Mouse (Mus musculus): Measurements from ENCODE around the gene Map1lc3b. TPM values are rescaled to one million over a fixed set of nuclear protein-coding genes. Genes with fewer than 3 reads are reported as not detected.

Map1lc3b gene
- total and polyA plus RNA-seq, 3 experiments = 56.4 to 68.8 TPM; not detected in 1

- Histone ChIP-seq H3K4me3 (ENCODE audit: control insufficient read depth in 1 of 2, insufficient read depth in 1 of 2, low read depth in 2 of 2, low read length in 2 of 2) (no peak overlapping the region), H3K27ac (ENCODE audit: control insufficient read depth, low read depth, low read length) (no peak overlapping the region), H3K4me1 (ENCODE audit: control insufficient read depth in 1 of 2, insufficient read depth in 2 of 2, low read length in 2 of 2) (no peaks in the 10 kb centered on the region), H3K36me3 (ENCODE audit: control insufficient read depth in 1 of 2, insufficient read depth in 2 of 2, low read length in 2 of 2) (no peaks in the 10 kb centered on the region), H3K9ac (ENCODE audit: control insufficient read depth, low read depth, low read length, poor library complexity, severe bottlenecking) (no peak overlapping the region), H3K9me3 (replicated peaks; ENCODE audit: insufficient read depth, low read length) (no peaks in the 10 kb centered on the region), H3K27me3 (ENCODE audit: control insufficient read depth in 1 of 2, insufficient read depth in 2 of 2, low read length in 2 of 2) (no peaks in the 10 kb centered on the region), H3K79me2 (ENCODE audit: control insufficient read depth, insufficient read depth, low read length, poor library complexity) (no peaks in the 10 kb centered on the region)
- DNase-seq (ENCODE audit: low read depth, low spot score) = peak; percentile 64
- peak; percentile 36; the same call in 1 of the 2 replicates for TF ChIP-seq ZC3H11A (IDR thresholded peaks at IDR 0.05; ENCODE audit: low read depth, low read length)
- no peak for TF ChIP-seq ELF1 (IDR thresholded peaks at IDR 0.05; ENCODE audit: low read depth, low read length)
- peak; percentile 45 for TF ChIP-seq RAD21 (IDR thresholded peaks at IDR 0.05; ENCODE audit: low read depth, low read length)
- no peak for TF ChIP-seq MXI1 (IDR thresholded peaks at IDR 0.05; ENCODE audit: low read depth, low read length)
- TF ChIP-seq SIN3A (IDR thresholded peaks at IDR 0.05; ENCODE audit: low read length) = 0 out of 2 replicates have a peak, but pooled peaks have one; percentile 20
- no peak for TF ChIP-seq GABPA (IDR thresholded peaks at IDR 0.05; ENCODE audit: low read depth, low read length)
- TF ChIP-seq ZNF384 (IDR thresholded peaks at IDR 0.05; ENCODE audit: low read depth, low read length) = no peak
- TF ChIP-seq TBP (IDR thresholded peaks at IDR 0.05; ENCODE audit: low read depth, low read length) = 0 out of 2 replicates have a peak, but pooled peaks have one; percentile 12
- no peak for TF ChIP-seq ZKSCAN1 (IDR thresholded peaks at IDR 0.05; ENCODE audit: low read depth, low read length)
- TF ChIP-seq MAX (IDR thresholded peaks at IDR 0.05; ENCODE audit: low read length) = no peak
- no peak for TF ChIP-seq TCF12 (IDR thresholded peaks at IDR 0.05; ENCODE audit: low read depth, low read length)
- TF ChIP-seq KAT2A (conservative IDR thresholded peaks at IDR 0.05; ENCODE audit: low read depth, low read length) = no peak
- no peak for TF ChIP-seq USF2 (IDR thresholded peaks at IDR 0.05; ENCODE audit: borderline replicate concordance in 1 of 2, insufficient read depth in 1 of 2, low read depth in 1 of 2, low read length in 2 of 2)
- TF ChIP-seq MYB (IDR thresholded peaks at IDR 0.05; ENCODE audit: low read depth, low read length) = no peak
- TF ChIP-seq POLR2AphosphoS5 (IDR thresholded peaks at IDR 0.05; ENCODE audit: borderline replicate concordance, low read depth, low read length) = no peak
- no peak for TF ChIP-seq E2F4 (IDR thresholded peaks at IDR 0.05; ENCODE audit: borderline replicate concordance, low read depth, low read length)
- TF ChIP-seq HCFC1 (IDR thresholded peaks at IDR 0.05; ENCODE audit: low read depth, low read length) = peak; percentile 42; the same call in 1 of the 2 replicates
- peak; percentile 60 to 99 (median 63); a peak in 5 of 6 replicates for TF ChIP-seq CTCF (IDR thresholded peaks at IDR 0.05 in 2 of 3, conservative IDR thresholded peaks at IDR 0.05 in 1 of 3; ENCODE audit: control insufficient read depth in 1 of 3, insufficient read depth in 1 of 3, low read depth in 2 of 3, low read length in 3 of 3, poor library complexity in 1 of 3, severe bottlenecking in 1 of 3)
- TF ChIP-seq MAZ (IDR thresholded peaks at IDR 0.05; ENCODE audit: low read depth, low read length) = no peak
- peak; percentile 83 for TF ChIP-seq GATA1 (IDR thresholded peaks at IDR 0.05; ENCODE audit: low read depth, low read length)
- TF ChIP-seq SMC3 (IDR thresholded peaks at IDR 0.05; ENCODE audit: low read depth, low read length) = peak; percentile 66
Observed at GRCm38 (mm10) chr8:121602860-121603259, 12.7 kb downstream of the Map1lc3b start.

DNA sequence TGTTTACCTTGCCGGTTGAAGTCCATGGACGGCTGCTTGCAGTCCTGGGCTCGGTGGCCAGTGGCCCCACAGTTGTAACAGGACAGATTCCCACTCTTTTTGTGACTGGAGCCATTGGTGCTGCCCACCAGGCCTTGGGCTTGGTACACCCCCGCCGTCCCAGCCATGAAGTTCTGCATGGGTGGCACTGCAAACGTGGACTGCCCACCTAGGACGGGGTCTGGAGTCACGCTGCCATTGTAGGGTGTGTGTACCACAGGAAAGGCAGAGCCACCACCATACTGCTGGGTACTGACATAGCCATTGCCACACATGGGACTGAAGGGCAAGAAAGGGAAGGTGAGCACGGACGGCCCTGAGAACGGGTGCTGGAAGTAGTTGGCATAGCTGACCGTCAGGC is 13.6 kb downstream of the Map1lc3b start:
- Histone ChIP-seq H3K9me3 (replicated peaks; ENCODE audit: insufficient read depth, low read length) (no peaks in the 10 kb centered on the region), H3K9ac (ENCODE audit: control insufficient read depth, low read depth, low read length, poor library complexity, severe bottlenecking) (no peak overlapping the region), H3K27me3 (ENCODE audit: control insufficient read depth in 1 of 2, insufficient read depth in 2 of 2, low read length in 2 of 2) (no peaks in the 10 kb centered on the region), H3K27ac (ENCODE audit: control insufficient read depth, low read depth, low read length) (no peak overlapping the region), H3K4me1 (ENCODE audit: control insufficient read depth in 1 of 2, insufficient read depth in 2 of 2, low read length in 2 of 2) (no peaks in the 10 kb centered on the region), H3K4me3 (ENCODE audit: control insufficient read depth in 1 of 2, insufficient read depth in 1 of 2, low read depth in 2 of 2, low read length in 2 of 2) (no peak overlapping the region), H3K36me3 (ENCODE audit: control insufficient read depth in 1 of 2, insufficient read depth in 2 of 2, low read length in 2 of 2) (no peaks in the 10 kb centered on the region), H3K79me2 (ENCODE audit: control insufficient read depth, insufficient read depth, low read length, poor library complexity) (no peaks in the 10 kb centered on the region)
- no peak for DNase-seq (ENCODE audit: low read depth, low spot score)
- no peak for TF ChIP-seq USF1 (IDR thresholded peaks at IDR 0.05; ENCODE audit: low read depth, low read length)
- no peak for TF ChIP-seq CHD1 (IDR thresholded peaks at IDR 0.05; ENCODE audit: low read depth, low read length)
- no peak for TF ChIP-seq ZNF384 (IDR thresholded peaks at IDR 0.05; ENCODE audit: low read depth, low read length)
- no peak for TF ChIP-seq MXI1 (IDR thresholded peaks at IDR 0.05; ENCODE audit: low read depth, low read length)
- no peak for TF ChIP-seq TBP (IDR thresholded peaks at IDR 0.05; ENCODE audit: low read depth, low read length)
- no peak for TF ChIP-seq POLR2A (IDR thresholded peaks at IDR 0.05; ENCODE audit: control insufficient read depth in 1 of 2, insufficient read depth in 1 of 2, low read depth in 1 of 2, low read length in 2 of 2, poor library complexity in 1 of 2)
- TF ChIP-seq ZC3H11A (IDR thresholded peaks at IDR 0.05; ENCODE audit: low read depth, low read length) = no peak
- TF ChIP-seq NRF1 (IDR thresholded peaks at IDR 0.05; ENCODE audit: insufficient read depth, low read depth, low read length, poor library complexity, severe bottlenecking) = no peak
- no peak for TF ChIP-seq MEF2A (IDR thresholded peaks at IDR 0.05; ENCODE audit: extremely low read depth, insufficient replicate concordance, low read depth, low read length, poor library complexity, severe bottlenecking)
- TF ChIP-seq MAX (IDR thresholded peaks at IDR 0.05; ENCODE audit: low read length) = no peak
